Mouse (Mus musculus) midbrain, embryonic 15.5 days (tissue): ENCODE measurements around the gene Prr5l. TPM values are rescaled to one million over a fixed set of nuclear protein-coding genes. Genes with fewer than 3 reads are reported as not detected.

Experiments
- ATAC-seq: fragments of 200-750 bp; cut with Nextera tagmentation; replicated peaks from 2 replicates; pipeline ENCODE4 v1.8.0; 2017; ENCODE audit warnings: moderate TSS enrichment
- H3K27ac ChIP-seq: fragments of 300-500 bp; sonication (generic); 2 replicates; pipeline ENCODE4 v1.5.1; 2015; ENCODE audit warnings: mild to moderate bottlenecking, inconsistent platforms
- H3K27me3 ChIP-seq: fragments of 300-500 bp; sonication (generic); replicated peaks from 2 replicates; pipeline ENCODE4 v1.6.1; 2015; ENCODE audit warnings: inconsistent platforms
- H3K36me3 ChIP-seq: fragments of 300-500 bp; sonication (generic); replicated peaks from 2 replicates; pipeline ENCODE4 v1.6.1; 2015; ENCODE audit warnings: inconsistent platforms
- H3K4me1 ChIP-seq: fragments of 300-500 bp; sonication (generic); 2 replicates; pipeline ENCODE4 v1.6.1; 2015; ENCODE audit warnings: inconsistent platforms
- H3K4me2 ChIP-seq: fragments of 300-500 bp; sonication (generic); 2 replicates; pipeline ENCODE4 v1.6.1; 2015; ENCODE audit warnings: inconsistent platforms, mild to moderate bottlenecking, moderate library complexity
- H3K4me3 ChIP-seq: fragments of 300-500 bp; sonication (generic); 2 replicates; pipeline ENCODE4 v1.5.1; 2015; ENCODE audit warnings: mild to moderate bottlenecking, inconsistent platforms
- H3K9ac ChIP-seq: fragments of 300-500 bp; sonication (generic); 2 replicates; pipeline ENCODE4 v1.6.1; 2015; ENCODE audit warnings: mild to moderate bottlenecking, inconsistent platforms
- H3K9me3 ChIP-seq: fragments of 300-500 bp; sonication (generic); 2 replicates; pipeline ENCODE4 v1.6.1; 2016; ENCODE audit warnings: inconsistent platforms
- WGBS: fragments of 180-500 bp; shearing (Covaris S2); methylation state at CpG from one replicate; pipeline ENCODE4 v1.1.7; 2015; ENCODE audit warnings: mixed read lengths; 5-methylcytosine and 5-hydroxymethylcytosine counted together
- polyA plus RNA-seq: library from polyadenylated mRNA; unstranded; fragments of >200 nt; fragmentation: Nextera tagmentation; extraction: Ambion mirVana; gene quantifications from 2 replicates; pipeline ENCODE4 v1.2.1, GENCODE M21; 2015

Gene Prr5l
- polyA plus RNA-seq, 1 experiment from 2014 or later: 4.8 TPM

- no peaks in the 10 kb centered on the region for H3K36me3 ChIP-seq
- H3K9me3 ChIP-seq: no peaks in the 10 kb centered on the region
- H3K27ac ChIP-seq: peak overlapping the region; percentile 60
- ATAC-seq: peak; percentile 65
- H3K4me3 ChIP-seq: no peak overlapping the region
- no peak overlapping the region for H3K4me2 ChIP-seq
- H3K4me1 ChIP-seq: peaks cover 13% of the 10 kb centered on the region
- WGBS: 16% methylated on average over 8 of the region's 8 CpGs
- no peaks in the 10 kb centered on the region for H3K27me3 ChIP-seq
- H3K9ac ChIP-seq: no peak overlapping the region
Measured at GRCm38 (mm10) chr2:101722370-101723332, 160.2 kb downstream of the Prr5l start.

- Histone ChIP-seq H3K9me3 (no peaks in the 10 kb centered on the region), H3K9ac (no peak overlapping the region), H3K27ac (peak overlapping the region; percentile 60; the same call in 1 of the 2 replicates), H3K27me3 (no peaks in the 10 kb centered on the region), H3K4me3 (no peak overlapping the region), H3K4me2 (no peak overlapping the region), H3K4me1 (peaks cover 13% of the 10 kb centered on the region), H3K36me3 (no peaks in the 10 kb centered on the region)
- ATAC-seq: no peak
- 85% methylated on average over 4 of the region's 4 CpGs for WGBS
Measured at GRCm38 (mm10) chr2:101721835-101722234, 161.0 kb downstream of the Prr5l start.

GRCm38 (mm10) chr2:101717162-101717561 lies 165.7 kb downstream of the Prr5l start:
- Histone ChIP-seq H3K4me3 (no peak overlapping the region), H3K9ac (no peak overlapping the region), H3K9me3 (no peaks in the 10 kb centered on the region), H3K4me1 (no peaks in the 10 kb centered on the region; the same call in 1 of the 2 replicates), H3K36me3 (no peaks in the 10 kb centered on the region), H3K27me3 (no peaks in the 10 kb centered on the region), H3K27ac (no peak overlapping the region), H3K4me2 (no peak overlapping the region)
- no peak for ATAC-seq
- 96% methylated on average over 13 of the region's 13 CpGs for WGBS

GRCm38 (mm10) chr2:101715650-101716323 lies 167.0 kb downstream of the Prr5l start:
- no peaks in the 10 kb centered on the region for H3K27me3 ChIP-seq
- WGBS: 74% methylated on average over 8 of the region's 8 CpGs
- H3K9me3 ChIP-seq: no peaks in the 10 kb centered on the region
- ATAC-seq: no peak
- H3K9ac ChIP-seq: no peak overlapping the region
- H3K36me3 ChIP-seq: no peaks in the 10 kb centered on the region
- H3K4me3 ChIP-seq: no peak overlapping the region
- H3K4me1 ChIP-seq: no peaks in the 10 kb centered on the region
- no peak overlapping the region for H3K4me2 ChIP-seq
- no peak overlapping the region for H3K27ac ChIP-seq

- H3K27me3 ChIP-seq: no peaks in the 10 kb centered on the region
- no peak overlapping the region for H3K4me3 ChIP-seq
- 0 out of 2 replicates have a peak, but pooled peaks cover 3% of the 10 kb centered on the region for H3K4me1 ChIP-seq
- ATAC-seq: no peak
- H3K36me3 ChIP-seq: no peaks in the 10 kb centered on the region
- no peak overlapping the region for H3K4me2 ChIP-seq
- 92% methylated on average over 3 of the region's 3 CpGs for WGBS
- no peaks in the 10 kb centered on the region for H3K9me3 ChIP-seq
- H3K27ac ChIP-seq: no peak overlapping the region
- H3K9ac ChIP-seq: no peak overlapping the region
Measured at GRCm38 (mm10) chr2:101711608-101712007, 171.2 kb downstream of the Prr5l start.

- Histone ChIP-seq H3K4me3 (no peak overlapping the region), H3K9me3 (no peaks in the 10 kb centered on the region), H3K27me3 (no peaks in the 10 kb centered on the region), H3K4me2 (no peak overlapping the region), H3K9ac (no peak overlapping the region), H3K27ac (no peak overlapping the region), H3K36me3 (no peaks in the 10 kb centered on the region), H3K4me1 (0 out of 2 replicates have a peak, but pooled peaks cover 3% of the 10 kb centered on the region)
- no peak for ATAC-seq
- WGBS: 44% methylated on average over 5 of the region's 5 CpGs
Measured at GRCm38 (mm10) chr2:101705941-101706485, 176.8 kb downstream of the Prr5l start.

- WGBS: 93% methylated on average over 4 of the region's 4 CpGs
- Histone ChIP-seq H3K4me3 (no peak overlapping the region), H3K9ac (no peak overlapping the region), H3K9me3 (no peaks in the 10 kb centered on the region), H3K27me3 (no peaks in the 10 kb centered on the region), H3K4me2 (no peak overlapping the region), H3K36me3 (peaks cover 11% of the 10 kb centered on the region), H3K27ac (no peak overlapping the region), H3K4me1 (no peaks in the 10 kb centered on the region)
- no peak for ATAC-seq
Measured at GRCm38 (mm10) chr2:101699284-101699683, 183.5 kb downstream of the Prr5l start.

GRCm38 (mm10) chr2:101695584-101695983 lies 187.2 kb downstream of the Prr5l start:
- no peak for ATAC-seq
- Histone ChIP-seq H3K36me3 (peaks cover 11% of the 10 kb centered on the region), H3K4me3 (no peak overlapping the region), H3K27ac (no peak overlapping the region), H3K27me3 (no peaks in the 10 kb centered on the region), H3K4me2 (no peak overlapping the region), H3K4me1 (no peaks in the 10 kb centered on the region), H3K9ac (no peak overlapping the region), H3K9me3 (no peaks in the 10 kb centered on the region)
- WGBS: 87% methylated on average over 7 of the region's 7 CpGs

GRCm38 (mm10) chr2:101693577-101694215 lies 189.1 kb downstream of the Prr5l start:
- no peak overlapping the region for H3K27ac ChIP-seq
- no peak overlapping the region for H3K4me3 ChIP-seq
- WGBS: 63% methylated on average over 5 of the region's 5 CpGs
- no peaks in the 10 kb centered on the region for H3K27me3 ChIP-seq
- no peaks in the 10 kb centered on the region for H3K9me3 ChIP-seq
- peaks cover 12% of the 10 kb centered on the region for H3K36me3 ChIP-seq
- H3K4me2 ChIP-seq: no peak overlapping the region
- no peaks in the 10 kb centered on the region for H3K4me1 ChIP-seq
- no peak overlapping the region for H3K9ac ChIP-seq
- ATAC-seq: no peak

GRCm38 (mm10) chr2:101693043-101693442 lies 189.8 kb downstream of the Prr5l start:
- Histone ChIP-seq H3K9ac (no peak overlapping the region), H3K4me3 (no peak overlapping the region), H3K4me2 (no peak overlapping the region), H3K36me3 (peaks cover 11% of the 10 kb centered on the region), H3K4me1 (no peaks in the 10 kb centered on the region), H3K27me3 (no peaks in the 10 kb centered on the region), H3K9me3 (no peaks in the 10 kb centered on the region), H3K27ac (no peak overlapping the region)
- 68% methylated on average over 4 of the region's 4 CpGs for WGBS
- no peak for ATAC-seq

GRCm38 (mm10) chr2:101690252-101690827 lies 192.5 kb downstream of the Prr5l start:
- Histone ChIP-seq H3K9ac (no peak overlapping the region), H3K4me2 (no peak overlapping the region), H3K36me3 (peaks cover 9% of the 10 kb centered on the region), H3K9me3 (no peaks in the 10 kb centered on the region), H3K4me1 (no peaks in the 10 kb centered on the region), H3K27ac (no peak overlapping the region), H3K4me3 (no peak overlapping the region), H3K27me3 (no peaks in the 10 kb centered on the region)
- WGBS: 90% methylated on average over 9 of the region's 9 CpGs
- no peak for ATAC-seq

GRCm38 (mm10) chr2:101688011-101688410 lies 194.8 kb downstream of the Prr5l start:
- ATAC-seq: no peak
- whole genome bisulfite sequencing: 89% methylated on average over 5 of the region's 5 CpGs
- H3K36me3 ChIP-seq: peaks cover 9% of the 10 kb centered on the region

More at GRCm38 (mm10) chr2:101688011-101688410, 194.8 kb downstream of the Prr5l start:
- H3K4me2 ChIP-seq: no peak overlapping the region
- no peak overlapping the region for H3K9ac ChIP-seq
- no peak overlapping the region for H3K4me3 ChIP-seq
- no peaks in the 10 kb centered on the region for H3K4me1 ChIP-seq
- H3K27me3 ChIP-seq: no peaks in the 10 kb centered on the region
- H3K9me3 ChIP-seq: no peaks in the 10 kb centered on the region
- H3K27ac ChIP-seq: no peak overlapping the region
